Mouse (Mus musculus): ENCODE data around the gene Col4a3bp.

DNA sequence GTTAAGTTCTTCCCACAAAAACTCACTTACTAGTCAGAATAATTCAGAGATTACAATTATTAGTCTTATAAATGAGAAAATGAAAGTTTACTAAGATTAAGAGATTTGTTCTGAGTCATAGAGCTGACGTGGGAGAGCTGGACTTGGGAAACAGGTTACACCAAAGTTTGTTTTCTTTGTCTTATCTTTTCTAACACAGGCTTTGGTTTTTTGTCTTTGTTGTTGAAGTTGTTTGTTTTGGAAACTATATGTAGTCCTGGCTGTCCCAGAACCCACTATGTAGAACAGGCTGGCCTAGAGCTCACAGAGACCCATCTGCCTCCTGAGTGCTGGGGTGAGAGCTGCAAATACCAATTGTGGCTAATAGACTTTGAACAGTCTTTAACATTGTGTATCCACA is 31.2 kb upstream of the Col4a3bp start:
- no peak for TF ChIP-seq EP300 (IDR thresholded peaks at IDR 0.05; ENCODE audit: insufficient read depth, low read depth, low read length)
- TF ChIP-seq CTCF (IDR thresholded peaks at IDR 0.05; ENCODE audit: low read depth, low read length), result no peak
- TF ChIP-seq POLR2A (IDR thresholded peaks at IDR 0.05; ENCODE audit: insufficient read depth, low read length), result no peak
